Mouse (Mus musculus) mature B cell (primary cell): ENCODE data around the gene Gm8764.
"Not testable (repeated sequence)": the region's sequence is repeated elsewhere in the genome, so short reads cannot be mapped to it uniquely, and the experiment has no call there.

ENCODE experiments used
- in situ Hi-C: fragments of 300-500 bp; cut with MboI; formaldehyde crosslinking; loops from 2 replicates; pipeline ENCODE4 v1.14.3; 2019

The Gm8764 gene

GRCm38 (mm10) chr10:104159706-104160105 lies at the start of gene Gm8764:
Gene Gm8764 (plus strand): TSS chr10:104160006.
- in situ Hi-C loops: not testable (repeated sequence)

GRCm38 (mm10) chr10:104110044-104110443 lies 49.8 kb upstream of the Gm8764 start:
- in situ Hi-C loops: no loop called here

- in situ Hi-C loops: no loop called here
These were observed 41.5 kb upstream of the Gm8764 start for GRCm38 (mm10) chr10:104118312-104118711.

- in situ Hi-C loops: not testable (repeated sequence)
These were observed 17.1 kb upstream of the Gm8764 start, which contains the start of gene Gm21293 for GRCm38 (mm10) chr10:104142687-104143086. Gene Gm21293 (plus strand): TSS chr10:104142987.

- in situ Hi-C loops: not testable (repeated sequence)
These were observed 8.6 kb upstream of the Gm8764 start, which contains the start of gene Gm6763 for GRCm38 (mm10) chr10:104151197-104151596. Gene Gm6763 (plus strand): TSS chr10:104151497.

GRCm38 (mm10) chr10:104168215-104168614 lies 8.4 kb downstream of the Gm8764 start, which contains the start of gene Gm21304:
Gene Gm21304 (plus strand): TSS chr10:104168515.
- in situ Hi-C loops: not testable (repeated sequence)

GRCm38 (mm10) chr10:104176724-104177123 lies 16.9 kb downstream of the Gm8764 start, which contains the start of gene Gm21312:
Gene Gm21312 (plus strand): TSS chr10:104177024.
- in situ Hi-C loops: not testable (repeated sequence)

- in situ Hi-C loops: not testable (repeated sequence)
These were observed 25.4 kb downstream of the Gm8764 start, which contains the start of gene Gm20765 for GRCm38 (mm10) chr10:104185233-104185632. Gene Gm20765 (plus strand): TSS chr10:104185533.

GRCm38 (mm10) chr10:104193742-104194141 lies 33.9 kb downstream of the Gm8764 start, which contains the start of gene Gm4340:
Gene Gm4340 (plus strand): TSS chr10:104194042.
- in situ Hi-C loops: not testable (repeated sequence)

GRCm38 (mm10) chr10:104209655-104210054 lies 49.8 kb downstream of the Gm8764 start:
- in situ Hi-C loops: no loop called here

GRCm38 (mm10) chr10:104210268-104210990 lies 50.6 kb downstream of the Gm8764 start:
- in situ Hi-C loops: no loop called here
